Mouse (Mus musculus): ENCODE measurements around the gene Apoe.

DNA sequence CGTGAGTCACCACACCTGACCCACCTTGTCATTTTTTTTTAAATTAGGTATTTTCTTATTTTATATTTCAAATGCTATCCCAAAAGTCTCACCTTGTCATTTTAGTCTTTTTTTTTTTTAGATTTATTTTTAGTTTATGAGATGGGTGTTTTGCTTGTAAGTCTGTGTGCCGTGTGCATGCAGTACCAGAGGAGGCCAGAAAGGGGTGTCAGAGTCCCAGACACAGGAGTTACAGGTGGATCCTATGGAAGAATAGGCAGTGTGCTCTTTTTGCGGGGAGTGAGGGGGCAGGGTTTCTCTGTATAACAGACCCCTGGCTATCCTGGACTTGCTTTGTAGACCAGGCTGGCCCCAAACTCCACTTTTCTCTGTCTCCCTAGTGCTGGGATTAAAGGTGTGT, 39.8 kb upstream of the Apoe start:
- no peak for TF ChIP-seq SRF (IDR thresholded peaks at IDR 0.05; ENCODE audit: control insufficient read depth, insufficient read length, low read depth)
- no peak for TF ChIP-seq TCF12 (IDR thresholded peaks at IDR 0.05; ENCODE audit: insufficient read depth, poor library complexity, severe bottlenecking)
- TF ChIP-seq TCF3 (IDR thresholded peaks at IDR 0.05; ENCODE audit: insufficient read length, low read depth): no peak
- no peak for TF ChIP-seq POLR2A (IDR thresholded peaks at IDR 0.05; ENCODE audit: insufficient read length, low read depth)
- TF ChIP-seq USF1 (IDR thresholded peaks at IDR 0.05; ENCODE audit: low read depth): no peak
- no peak for TF ChIP-seq MYOG (IDR thresholded peaks at IDR 0.05; ENCODE audit: control insufficient read depth in 1 of 3, insufficient read depth in 1 of 3, insufficient read length in 2 of 3, low read depth in 2 of 3)
